Mouse (Mus musculus): Measurements from ENCODE around the gene Fam234a. TPM values are rescaled to one million over a fixed set of nuclear protein-coding genes. Genes with fewer than 3 reads are reported as not detected.

Fam234a gene
- polyA plus RNA-seq, 1 experiment from 2014 or later, result 48.1 TPM

GRCm38 (mm10) chr17:26268851-26269250 lies 24.8 kb upstream of the Fam234a start:
- Histone ChIP-seq H3K4me2 (ENCODE audit: low read length) (no peak overlapping the region), H3K4me3 (ENCODE audit: control insufficient read depth in 1 of 2, insufficient read depth in 1 of 2, low read depth in 1 of 2, low read length in 2 of 2) (no peak overlapping the region), H3K36me3 (ENCODE audit: control insufficient read depth, insufficient read depth, low read length) (peaks cover 94% of the 10 kb centered on the region), H3K27ac (replicated peaks in 1 of 2; ENCODE audit: control insufficient read depth in 1 of 2, insufficient read depth in 1 of 2, low read depth in 2 of 2, low read length in 2 of 2) (no peak overlapping the region), H3K9ac (ENCODE audit: low read length) (no peak overlapping the region), H3K4me1 (ENCODE audit: control insufficient read depth in 2 of 2, insufficient read depth in 2 of 2, low read length in 2 of 2) (no peaks in the 10 kb centered on the region), H3K9me3 (ENCODE audit: control insufficient read depth, low read length) (no peaks in the 10 kb centered on the region), H3K27me3 (ENCODE audit: control insufficient read depth, insufficient read depth, low read length) (no peaks in the 10 kb centered on the region)
- WGBS, result 13% methylated on average over 1 of the region's 1 CpGs
- ATAC-seq (ENCODE audit: insufficient number of reproducible peaks, insufficient read depth, low FRiP score, low read depth), result no peak

GRCm38 (mm10) chr17:26262384-26262783 lies 18.3 kb upstream of the Fam234a start:
- Histone ChIP-seq H3K9ac (ENCODE audit: low read length) (no peak overlapping the region), H3K27me3 (ENCODE audit: control insufficient read depth, insufficient read depth, low read length) (no peaks in the 10 kb centered on the region), H3K4me1 (ENCODE audit: control insufficient read depth in 2 of 2, insufficient read depth in 2 of 2, low read length in 2 of 2) (no peaks in the 10 kb centered on the region), H3K4me3 (ENCODE audit: control insufficient read depth in 1 of 2, insufficient read depth in 1 of 2, low read depth in 1 of 2, low read length in 2 of 2) (no peak overlapping the region), H3K4me2 (ENCODE audit: low read length) (no peak overlapping the region), H3K27ac (replicated peaks in 1 of 2; ENCODE audit: control insufficient read depth in 1 of 2, insufficient read depth in 1 of 2, low read depth in 2 of 2, low read length in 2 of 2) (no peak overlapping the region), H3K36me3 (ENCODE audit: control insufficient read depth, insufficient read depth, low read length) (peaks cover 95% of the 10 kb centered on the region), H3K9me3 (ENCODE audit: control insufficient read depth, low read length) (no peaks in the 10 kb centered on the region)
- 87% methylated on average over 3 of the region's 3 CpGs for whole genome bisulfite sequencing
- ATAC-seq (ENCODE audit: insufficient number of reproducible peaks, insufficient read depth, low FRiP score, low read depth), result no peak

- no peaks in the 10 kb centered on the region for H3K4me1 ChIP-seq (ENCODE audit: control insufficient read depth in 2 of 2, insufficient read depth in 2 of 2, low read length in 2 of 2)
- H3K27me3 ChIP-seq (ENCODE audit: control insufficient read depth, insufficient read depth, low read length), result no peaks in the 10 kb centered on the region
- no peak overlapping the region for H3K9ac ChIP-seq (ENCODE audit: low read length)
- H3K27ac ChIP-seq (replicated peaks in 1 of 2; ENCODE audit: control insufficient read depth in 1 of 2, insufficient read depth in 1 of 2, low read depth in 2 of 2, low read length in 2 of 2), result no peak overlapping the region
- ATAC-seq (ENCODE audit: insufficient number of reproducible peaks, insufficient read depth, low FRiP score, low read depth), result no peak
- no peak overlapping the region for H3K4me3 ChIP-seq (ENCODE audit: control insufficient read depth in 1 of 2, insufficient read depth in 1 of 2, low read depth in 1 of 2, low read length in 2 of 2)
- WGBS, result 82% methylated on average over 4 of the region's 4 CpGs
- H3K36me3 ChIP-seq (ENCODE audit: control insufficient read depth, insufficient read depth, low read length), result peaks cover 95% of the 10 kb centered on the region
- no peaks in the 10 kb centered on the region for H3K9me3 ChIP-seq (ENCODE audit: control insufficient read depth, low read length)
- H3K4me2 ChIP-seq (ENCODE audit: low read length), result no peak overlapping the region
These were observed 17.8 kb upstream of the Fam234a start for GRCm38 (mm10) chr17:26261826-26262225.

- H3K27me3 ChIP-seq (ENCODE audit: control insufficient read depth, insufficient read depth, low read length), result no peaks in the 10 kb centered on the region
- no peak overlapping the region for H3K4me3 ChIP-seq (ENCODE audit: control insufficient read depth in 1 of 2, insufficient read depth in 1 of 2, low read depth in 1 of 2, low read length in 2 of 2)
- no peak overlapping the region for H3K27ac ChIP-seq (replicated peaks in 1 of 2; ENCODE audit: control insufficient read depth in 1 of 2, insufficient read depth in 1 of 2, low read depth in 2 of 2, low read length in 2 of 2)
- H3K9me3 ChIP-seq (ENCODE audit: control insufficient read depth, low read length), result no peaks in the 10 kb centered on the region
- no peak overlapping the region for H3K4me2 ChIP-seq (ENCODE audit: low read length)
- no peak overlapping the region for H3K9ac ChIP-seq (ENCODE audit: low read length)
- H3K36me3 ChIP-seq (ENCODE audit: control insufficient read depth, insufficient read depth, low read length), result peaks cover 54% of the 10 kb centered on the region
- H3K4me1 ChIP-seq (ENCODE audit: control insufficient read depth in 2 of 2, insufficient read depth in 2 of 2, low read length in 2 of 2), result peaks cover 0 to 15% of the 10 kb centered on the region in 2 experiments; a peak in 3 of 4 replicates
- 94% methylated on average over 7 of the region's 7 CpGs for WGBS
- ATAC-seq (ENCODE audit: insufficient number of reproducible peaks, insufficient read depth, low FRiP score, low read depth), result no peak
These were observed 11.3 kb upstream of the Fam234a start for GRCm38 (mm10) chr17:26255313-26255712.

GRCm38 (mm10) chr17:26253399-26253798 lies 9.4 kb upstream of the Fam234a start:
- Histone ChIP-seq H3K9me3 (ENCODE audit: control insufficient read depth, low read length) (no peaks in the 10 kb centered on the region), H3K27ac (replicated peaks in 1 of 2; ENCODE audit: control insufficient read depth in 1 of 2, insufficient read depth in 1 of 2, low read depth in 2 of 2, low read length in 2 of 2) (peak overlapping the region; percentile 98), H3K4me2 (ENCODE audit: low read length) (peak overlapping the region; percentile 78), H3K36me3 (ENCODE audit: control insufficient read depth, insufficient read depth, low read length) (peaks cover 35% of the 10 kb centered on the region), H3K9ac (ENCODE audit: low read length) (peak overlapping the region; percentile 95), H3K4me3 (ENCODE audit: control insufficient read depth in 1 of 2, insufficient read depth in 1 of 2, low read depth in 1 of 2, low read length in 2 of 2) (peak overlapping the region; percentile 76 to 94), H3K27me3 (ENCODE audit: control insufficient read depth, insufficient read depth, low read length) (no peaks in the 10 kb centered on the region), H3K4me1 (ENCODE audit: control insufficient read depth in 2 of 2, insufficient read depth in 2 of 2, low read length in 2 of 2) (peaks cover 0 to 15% of the 10 kb centered on the region in 2 experiments; a peak in 3 of 4 replicates)
- ATAC-seq (ENCODE audit: insufficient number of reproducible peaks, insufficient read depth, low FRiP score, low read depth), result no peak
- under 1% methylated on average over 24 of the region's 24 CpGs for WGBS

- Histone ChIP-seq H3K27ac (replicated peaks in 1 of 2; ENCODE audit: control insufficient read depth in 1 of 2, insufficient read depth in 1 of 2, low read depth in 2 of 2, low read length in 2 of 2) (peak within 1 kb of the TSS; percentile 98), H3K4me1 (ENCODE audit: control insufficient read depth in 2 of 2, insufficient read depth in 2 of 2, low read length in 2 of 2) (peaks cover 0 to 15% of the 10 kb centered on the region in 2 experiments; a peak in 3 of 4 replicates), H3K9ac (ENCODE audit: low read length) (peak within 1 kb of the TSS; percentile 95), H3K9me3 (ENCODE audit: control insufficient read depth, low read length) (no peaks in the 10 kb centered on the region), H3K36me3 (ENCODE audit: control insufficient read depth, insufficient read depth, low read length) (peaks cover 28% of the 10 kb centered on the region), H3K27me3 (ENCODE audit: control insufficient read depth, insufficient read depth, low read length) (no peaks in the 10 kb centered on the region), H3K4me2 (ENCODE audit: low read length) (peak within 1 kb of the TSS; percentile 78), H3K4me3 (ENCODE audit: control insufficient read depth in 1 of 2, insufficient read depth in 1 of 2, low read depth in 1 of 2, low read length in 2 of 2) (peak within 1 kb of the TSS; percentile 76 to 94)
- under 1% methylated on average over 43 of the region's 43 CpGs for WGBS
- peak; percentile 87 for ATAC-seq (ENCODE audit: insufficient number of reproducible peaks, insufficient read depth, low FRiP score, low read depth)
These were observed 8.7 kb upstream of the Fam234a start, which contains the start of gene Luc7l for GRCm38 (mm10) chr17:26252539-26253251. TSS of gene Luc7l (plus strand) at chr17:26252896.

GRCm38 (mm10) chr17:26251886-26252538 lies 8.0 kb upstream of the Fam234a start:
- peak overlapping the region in 1 of 2 experiments; percentile 94; a peak in 2 of 4 replicates for H3K4me3 ChIP-seq (ENCODE audit: control insufficient read depth in 1 of 2, insufficient read depth in 1 of 2, low read depth in 1 of 2, low read length in 2 of 2)
- peak overlapping the region; percentile 78 for H3K4me2 ChIP-seq (ENCODE audit: low read length)
- H3K27me3 ChIP-seq (ENCODE audit: control insufficient read depth, insufficient read depth, low read length), result no peaks in the 10 kb centered on the region
- H3K36me3 ChIP-seq (ENCODE audit: control insufficient read depth, insufficient read depth, low read length), result peaks cover 21% of the 10 kb centered on the region
- peak overlapping the region; percentile 95; the same call in 1 of the 2 replicates for H3K9ac ChIP-seq (ENCODE audit: low read length)
- H3K27ac ChIP-seq (replicated peaks in 1 of 2; ENCODE audit: control insufficient read depth in 1 of 2, insufficient read depth in 1 of 2, low read depth in 2 of 2, low read length in 2 of 2), result peak overlapping the region in 1 of 2 experiments; percentile 98; a peak in 1 of 4 replicates
- ATAC-seq (ENCODE audit: insufficient number of reproducible peaks, insufficient read depth, low FRiP score, low read depth), result no peak
- no peaks in the 10 kb centered on the region for H3K9me3 ChIP-seq (ENCODE audit: control insufficient read depth, low read length)
- peaks cover 0 to 15% of the 10 kb centered on the region in 2 experiments; a peak in 3 of 4 replicates for H3K4me1 ChIP-seq (ENCODE audit: control insufficient read depth in 2 of 2, insufficient read depth in 2 of 2, low read length in 2 of 2)
- WGBS, result 51% methylated on average over 4 of the region's 4 CpGs
